Mouse (Mus musculus) cortical plate, adult 2 months (tissue): Measurements from ENCODE around the gene Oscp1. TPM values are rescaled to one million over a fixed set of nuclear protein-coding genes. Genes with fewer than 3 reads are reported as not detected.
"Not testable (repeated sequence)": the region's sequence is repeated elsewhere in the genome, so short reads cannot be mapped to it uniquely, and the experiment has no call there.

Experiments used
- H3K27ac ChIP-seq: fragments of 200-500 bp; 2 replicates; pipeline ENCODE4 v1.5.1; 2012; ENCODE audit warnings: low read length, control low read depth, inconsistent platforms; ENCODE audit not compliant: insufficient read depth
- H3K4me1 ChIP-seq: fragments of 200-500 bp; 2 replicates; pipeline ENCODE4 v1.6.1; 2011; ENCODE audit warnings: low read length; ENCODE audit not compliant: control insufficient read depth, insufficient read depth
- H3K4me3 ChIP-seq: fragments of 200-500 bp; 2 replicates; pipeline ENCODE4 v1.5.1; 2011; ENCODE audit warnings: mild to moderate bottlenecking, low read length, control low read depth; ENCODE audit not compliant: insufficient read depth
- CTCF ChIP-seq: fragments of 200-500 bp; IDR thresholded peaks from 2 replicates; pipeline ENCODE4 v1.5.1; 2011; ENCODE audit warnings: mild to moderate bottlenecking, control low read depth, low read length; ENCODE audit not compliant: insufficient read depth; ENCODE audit errors: extremely low read depth
- POLR2A ChIP-seq: fragments of 200-500 bp; IDR thresholded peaks from 2 replicates; pipeline ENCODE4 v1.6.1; 2011; ENCODE audit warnings: mild to moderate bottlenecking, low read length, control low read depth; ENCODE audit not compliant: insufficient read depth; ENCODE audit errors: extremely low read depth
- polyA plus RNA-seq: library from polyadenylated mRNA; depleted of rRNA; stranded (reverse); fragments of >200 nt; gene quantifications from 2 replicates; pipeline ENCODE4 v1.2.3, GENCODE M21; 2012

Oscp1 gene
- polyA plus RNA-seq, 1 experiment: 20.3 TPM

- Histone ChIP-seq H3K27ac (no peak overlapping the region), H3K4me3 (no peak overlapping the region), H3K4me1 (no peaks in the 10 kb centered on the region)
- no peak for TF ChIP-seq CTCF
- no peak for TF ChIP-seq POLR2A
Observed at GRCm38 (mm10) chr4:126079266-126079665, 20.9 kb downstream of the Oscp1 start.

GRCm38 (mm10) chr4:126081601-126082000 lies 23.2 kb downstream of the Oscp1 start:
- Histone ChIP-seq H3K27ac (no peak overlapping the region), H3K4me3 (no peak overlapping the region), H3K4me1 (no peaks in the 10 kb centered on the region; the same call in 1 of the 2 replicates)
- no peak for TF ChIP-seq POLR2A
- TF ChIP-seq CTCF: no peak

- Histone ChIP-seq H3K4me3 (no peak overlapping the region), H3K27ac (no peak overlapping the region), H3K4me1 (no peaks in the 10 kb centered on the region; the same call in 1 of the 2 replicates)
- TF ChIP-seq CTCF: no peak
Observed at GRCm38 (mm10) chr4:126083021-126083420, 24.7 kb downstream of the Oscp1 start.

- no peak for TF ChIP-seq POLR2A
- TF ChIP-seq CTCF: no peak
- no peaks in the 10 kb centered on the region; the same call in 1 of the 2 replicates for H3K4me1 ChIP-seq
- H3K27ac ChIP-seq: no peak overlapping the region
- H3K4me3 ChIP-seq: no peak overlapping the region
Observed at GRCm38 (mm10) chr4:126084382-126084781, 26.0 kb downstream of the Oscp1 start.

- Histone ChIP-seq H3K4me1 (no peaks in the 10 kb centered on the region; the same call in 1 of the 2 replicates), H3K4me3 (no peak overlapping the region), H3K27ac (no peak overlapping the region)
- TF ChIP-seq POLR2A (no peak), CTCF (peak; percentile 88)
Observed at GRCm38 (mm10) chr4:126085996-126086576, 27.7 kb downstream of the Oscp1 start.

- Histone ChIP-seq H3K4me3 (no peak overlapping the region), H3K4me1 (no peaks in the 10 kb centered on the region; the same call in 1 of the 2 replicates), H3K27ac (no peak overlapping the region)
- TF ChIP-seq CTCF (no peak), POLR2A (no peak)
Observed at GRCm38 (mm10) chr4:126090101-126090847, 31.9 kb downstream of the Oscp1 start.

- Histone ChIP-seq H3K4me1 (no peaks in the 10 kb centered on the region; the same call in 1 of the 2 replicates), H3K27ac (no peak overlapping the region), H3K4me3 (no peak overlapping the region)
- TF ChIP-seq CTCF (no peak), POLR2A (no peak)
Observed at GRCm38 (mm10) chr4:126090848-126091124, 32.4 kb downstream of the Oscp1 start.

- no peak overlapping the region for H3K27ac ChIP-seq
- H3K4me3 ChIP-seq: no peak overlapping the region
- TF ChIP-seq CTCF (no peak), POLR2A (no peak)
- H3K4me1 ChIP-seq: no peaks in the 10 kb centered on the region; the same call in 1 of the 2 replicates
Observed at GRCm38 (mm10) chr4:126091873-126092272, 33.5 kb downstream of the Oscp1 start.

GRCm38 (mm10) chr4:126095622-126096430 lies 37.5 kb downstream of the Oscp1 start:
- H3K27ac ChIP-seq, H3K4me3 ChIP-seq, H3K4me1 ChIP-seq: not testable (repeated sequence)

- Histone ChIP-seq H3K27ac (peak within 1 kb of the TSS; percentile 19; the same call in 1 of the 2 replicates), H3K4me1 (no peaks in the 10 kb centered on the region; the same call in 1 of the 2 replicates), H3K4me3 (peak within 1 kb of the TSS; percentile 47)
- no peak for TF ChIP-seq CTCF
- TF ChIP-seq POLR2A: peak; percentile 72; the same call in 1 of the 2 replicates
Observed at GRCm38 (mm10) chr4:126096464-126097111, 38.2 kb downstream of the Oscp1 start, which contains the start of gene Lsm10. Lsm10 (plus strand) TSS chr4:126096623.
